Mouse (Mus musculus) MN1 (cell line): ENCODE measurements around the gene Nudc.

Experiments
- DNase-seq: peaks from one replicate; pipeline ENCODE4 v3.0.0-alpha.2; 2016; ENCODE audit warnings: low spot score

The Nudc gene

GRCm38 (mm10) chr4:133489489-133490245 lies 56.1 kb downstream of the Nudc start:
- DNase-seq: peak; percentile 42

DNA sequence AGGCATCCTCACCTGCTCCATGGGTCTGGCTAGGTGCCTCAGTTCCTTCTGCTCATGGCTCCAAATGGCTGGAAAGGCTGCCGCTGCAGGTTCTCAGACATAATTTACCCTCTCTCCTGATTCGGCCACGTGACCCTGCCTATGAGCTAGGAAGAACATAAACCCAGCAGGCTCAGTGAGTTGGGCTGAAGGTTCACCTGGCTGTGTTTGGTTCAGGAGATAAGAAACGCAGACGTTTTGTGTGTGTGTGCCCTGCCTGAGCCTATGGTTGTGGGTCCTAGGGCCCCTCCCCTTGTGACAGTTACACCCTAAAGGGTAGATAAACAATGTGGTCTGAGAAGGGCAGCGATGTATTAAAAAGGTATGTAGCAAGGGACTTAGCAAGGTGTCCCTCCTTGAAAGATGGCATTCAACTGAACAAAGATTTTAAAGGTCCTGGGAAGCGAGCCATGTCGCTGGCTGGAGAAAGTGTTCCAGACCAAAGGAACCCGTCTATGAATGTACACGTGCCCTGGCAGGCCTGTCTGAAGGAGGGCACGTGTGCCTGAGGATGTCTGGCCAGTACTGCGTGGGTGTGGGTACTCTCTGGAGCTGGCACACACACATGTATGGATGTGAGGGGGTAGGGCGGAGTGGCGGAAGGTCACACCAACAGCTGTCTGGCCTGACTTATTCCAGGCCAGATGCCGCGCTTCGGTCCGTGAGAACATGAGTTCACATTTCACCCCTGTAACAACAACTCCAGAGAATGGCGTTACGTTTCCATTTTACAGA lies 57.0 kb downstream of the Nudc start:
- DNase-seq: no peak

DNA sequence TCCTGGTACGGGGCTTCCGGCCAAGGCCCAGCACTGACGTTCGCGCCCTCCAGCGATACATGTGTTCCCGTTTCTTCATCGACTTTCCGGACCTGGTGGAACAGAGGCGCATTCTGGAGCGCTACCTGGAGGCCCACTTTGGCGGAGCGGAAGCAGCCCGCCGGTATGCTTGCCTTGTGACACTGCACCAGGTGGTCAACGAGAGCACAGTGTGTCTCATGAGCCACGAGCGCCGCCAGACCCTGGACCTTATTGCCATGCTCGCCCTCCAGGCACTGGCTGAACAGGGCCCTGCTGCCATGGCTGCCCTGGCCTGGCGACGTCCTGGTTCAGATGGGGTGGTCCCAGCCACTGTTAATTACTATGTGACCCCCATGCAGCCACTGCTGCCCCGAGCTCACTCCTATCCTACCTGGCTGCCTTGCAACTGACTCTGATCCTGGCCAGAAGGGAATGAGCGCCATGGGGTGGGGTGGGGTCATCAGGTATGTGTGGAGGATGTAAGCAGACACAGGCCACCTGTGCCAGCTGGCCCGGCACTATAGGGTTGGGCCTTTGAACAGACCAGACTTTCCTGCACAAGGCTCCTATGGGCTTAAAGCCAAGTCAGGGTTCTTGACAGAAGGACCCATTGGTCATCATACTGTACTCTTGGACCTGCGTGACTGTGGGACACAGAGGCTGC lies 59.0 kb downstream of the Nudc start:
- DNase-seq: no peak

DNA sequence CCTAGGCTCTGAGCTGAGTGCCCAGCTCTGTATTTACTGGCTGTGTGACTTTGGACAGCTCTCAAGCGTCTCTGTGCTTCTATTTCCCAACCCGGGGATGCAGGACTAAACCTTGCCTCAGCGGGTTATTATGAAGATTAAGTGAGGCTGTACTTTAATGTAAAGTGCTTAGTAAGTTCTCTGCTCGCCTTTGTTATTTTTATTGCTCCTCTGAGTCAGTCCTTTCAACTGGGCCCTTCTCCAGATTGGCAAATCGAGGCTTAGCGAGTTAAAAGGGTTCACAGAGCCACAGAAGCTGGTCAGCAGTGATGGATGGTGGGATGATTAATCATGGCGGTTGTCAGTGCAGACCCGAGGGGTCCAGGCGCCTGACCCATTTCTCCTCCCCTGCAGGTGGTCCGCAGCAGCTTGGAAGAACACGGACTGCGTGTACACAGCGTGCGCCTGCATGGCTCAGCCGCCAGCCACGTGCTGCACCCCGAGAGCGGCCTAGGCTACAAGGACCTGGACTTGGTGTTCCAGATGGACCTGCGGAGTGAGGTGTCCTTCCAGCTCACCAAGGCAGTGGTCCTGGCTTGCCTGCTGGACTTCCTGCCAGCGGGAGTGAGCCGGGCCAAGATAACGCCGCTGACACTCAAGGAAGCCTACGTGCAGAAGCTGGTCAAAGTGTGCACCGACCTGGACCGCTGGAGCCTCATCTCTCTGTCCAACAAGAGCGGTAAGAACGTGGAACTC lies 59.9 kb downstream of the Nudc start:
- no peak for DNase-seq

- peak; percentile 52 for DNase-seq
These were observed 61.4 kb downstream of the Nudc start for GRCm38 (mm10) chr4:133484266-133485025.
